Mouse (Mus musculus) G1E-ER4 (cell line): ENCODE data around the gene Gpr27. TPM values are rescaled to one million over a fixed set of nuclear protein-coding genes. Genes with fewer than 3 reads are reported as not detected.

Experiments used
- GATA1 ChIP-seq: IDR thresholded peaks from one replicate; pipeline ENCODE4 v1.8.0; 2012; ENCODE audit warnings: low read length, inconsistent platforms
- polyA plus RNA-seq: library from polyadenylated mRNA; stranded (reverse); fragments of >175 nt; gene quantifications from 2 replicates; pipeline ENCODE4 v1.2.3, GENCODE M21; 2012

The Gpr27 gene
- polyA plus RNA-seq: not detected in 2 replicates

GRCm38 (mm10) chr6:99692206-99692915 lies at the start of gene Gpr27:
Gene Gpr27 (plus strand): TSS chr6:99692679.
- no peak for TF ChIP-seq GATA1

DNA sequence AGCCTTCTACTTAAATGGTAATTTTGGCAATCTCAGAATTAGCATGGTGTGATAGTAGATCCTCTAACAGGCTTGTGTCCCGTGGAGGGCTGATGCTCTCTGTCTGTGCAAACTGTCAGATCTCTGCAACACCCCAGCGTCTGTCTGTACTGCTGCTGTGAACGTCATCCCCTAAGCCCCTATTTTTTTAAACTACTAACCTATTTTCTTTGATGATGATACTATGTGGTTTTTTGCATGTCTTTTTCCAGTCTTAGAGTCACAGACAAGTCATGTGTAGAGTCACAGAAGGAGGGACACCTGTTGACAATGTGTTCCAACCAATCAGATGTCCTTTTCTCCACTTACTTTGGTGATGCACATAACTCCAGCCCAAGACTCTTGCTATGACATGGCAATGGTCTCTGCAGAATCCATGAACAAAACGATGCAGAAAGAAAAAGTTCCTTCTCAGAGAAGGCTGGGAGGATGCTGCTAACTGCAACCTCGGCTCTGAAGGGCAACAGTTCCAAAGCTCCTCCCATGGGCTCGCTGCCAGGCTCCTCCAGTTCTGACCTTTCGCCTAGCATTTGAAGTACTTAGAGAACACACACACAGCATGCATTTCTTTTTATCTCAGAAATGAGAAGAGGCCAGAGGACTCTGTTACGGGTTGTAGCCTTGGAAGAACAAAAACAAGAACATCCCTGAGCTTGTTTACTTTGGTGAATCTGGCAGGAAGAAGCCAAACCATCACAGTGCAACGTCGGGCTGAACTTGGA lies 48.9 kb upstream of the Gpr27 start:
- TF ChIP-seq GATA1: no peak

DNA sequence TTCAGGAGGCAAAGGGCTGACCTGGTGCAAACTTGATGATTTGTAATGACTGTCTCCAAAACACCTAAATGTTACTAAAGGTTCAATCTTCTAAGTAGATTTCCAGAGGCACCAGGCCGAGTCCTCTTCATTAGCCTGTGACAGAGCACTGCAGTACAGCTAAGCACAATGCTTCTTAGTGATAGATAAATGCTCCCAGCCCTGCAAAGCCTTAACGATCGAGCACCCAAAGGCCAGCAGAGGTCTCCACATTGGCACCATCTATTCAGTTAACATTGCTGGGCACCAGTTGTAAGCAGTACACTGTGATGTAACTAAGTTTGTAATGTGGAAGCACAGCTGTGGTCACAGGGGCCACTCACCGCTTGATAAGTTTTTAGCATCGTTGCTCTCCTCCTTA lies 48.1 kb upstream of the Gpr27 start:
- no peak for TF ChIP-seq GATA1

DNA sequence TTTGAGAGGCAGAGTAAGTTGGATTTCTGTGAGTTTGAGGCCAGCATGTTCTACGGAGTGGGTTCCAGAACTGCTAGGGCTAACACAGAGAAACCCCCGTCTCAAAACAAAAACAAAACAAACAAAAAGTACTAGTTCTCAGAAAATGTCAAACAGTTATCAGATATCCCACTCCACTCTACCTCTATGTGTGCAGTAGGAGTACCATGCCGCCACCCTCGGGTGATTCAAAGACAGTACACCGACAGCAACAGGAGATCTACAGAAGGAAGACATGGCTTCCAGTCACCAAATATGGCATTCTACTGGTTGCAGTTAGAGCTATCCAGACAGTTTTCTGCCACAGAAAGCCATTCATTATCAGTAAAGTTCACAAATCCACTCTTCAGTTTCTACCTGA lies 47.6 kb upstream of the Gpr27 start:
- TF ChIP-seq GATA1: no peak

DNA sequence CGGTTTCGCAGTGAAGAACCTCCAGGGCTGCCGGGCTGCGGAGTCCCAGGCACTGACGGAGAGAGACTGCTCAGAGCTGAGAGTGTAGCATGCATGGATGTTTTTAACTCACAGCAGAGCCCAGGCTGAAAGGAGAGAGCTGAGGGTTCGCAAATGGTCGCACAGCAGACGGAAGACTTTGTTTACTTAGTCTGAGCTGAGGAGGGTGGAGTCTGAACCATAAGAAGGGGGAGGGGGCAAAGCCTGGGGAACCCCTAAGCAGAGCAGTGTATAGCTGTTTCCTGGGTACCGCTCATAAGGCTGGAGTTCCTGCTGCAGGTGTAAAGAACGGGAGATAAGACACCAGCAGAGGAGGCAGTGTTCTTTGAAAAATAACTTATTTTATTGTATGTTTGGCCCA lies 46.1 kb upstream of the Gpr27 start:
- TF ChIP-seq GATA1: no peak

GRCm38 (mm10) chr6:99649307-99649706 lies 43.2 kb upstream of the Gpr27 start:
- TF ChIP-seq GATA1: no peak

- no peak for TF ChIP-seq GATA1
These were observed 40.1 kb upstream of the Gpr27 start for GRCm38 (mm10) chr6:99652341-99652740.

DNA sequence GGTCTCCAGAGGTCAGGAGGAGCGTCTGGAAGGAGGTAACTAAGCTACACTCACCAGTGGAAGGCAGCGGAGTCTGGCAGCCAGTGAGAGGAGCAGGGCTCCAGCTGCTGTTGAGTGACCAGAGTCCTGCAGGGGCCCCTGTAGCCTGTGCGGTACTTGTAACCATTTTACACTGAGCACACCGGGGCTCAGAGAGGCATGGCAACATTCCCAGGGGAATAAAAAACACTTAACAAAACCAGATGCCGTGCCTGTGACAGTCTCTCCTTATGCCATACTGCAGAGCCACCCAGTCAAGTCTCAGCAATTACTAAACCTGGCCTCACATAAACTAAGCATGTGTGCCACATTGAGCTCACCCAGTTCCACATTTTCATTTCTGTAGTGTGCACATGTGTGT lies 38.1 kb upstream of the Gpr27 start:
- TF ChIP-seq GATA1: no peak

DNA sequence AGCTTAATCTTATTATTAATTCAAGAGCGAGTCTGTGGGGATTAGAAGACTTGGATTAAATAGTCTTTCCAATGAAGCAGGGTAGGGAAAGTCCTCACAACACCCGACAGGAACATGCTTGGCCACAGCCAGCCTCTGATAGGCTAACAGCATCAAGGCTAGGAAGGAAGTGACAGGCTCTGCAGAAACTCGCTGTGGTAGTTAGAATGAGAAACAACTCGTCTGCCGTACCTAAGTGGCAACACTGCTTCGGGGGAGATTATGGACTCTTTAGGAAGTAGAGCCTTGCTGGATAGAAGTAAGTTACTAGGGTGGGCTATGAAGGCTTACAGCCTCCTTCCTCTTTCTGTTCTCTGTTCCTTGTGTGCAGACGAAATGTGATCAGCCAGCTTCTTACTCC lies 37.0 kb upstream of the Gpr27 start:
- no peak for TF ChIP-seq GATA1

GRCm38 (mm10) chr6:99656088-99656487 lies 36.4 kb upstream of the Gpr27 start:
- no peak for TF ChIP-seq GATA1

GRCm38 (mm10) chr6:99658586-99658985 lies 33.9 kb upstream of the Gpr27 start:
- no peak for TF ChIP-seq GATA1

GRCm38 (mm10) chr6:99660443-99660842 lies 32.0 kb upstream of the Gpr27 start:
- TF ChIP-seq GATA1: no peak

GRCm38 (mm10) chr6:99663232-99663631 lies 29.2 kb upstream of the Gpr27 start:
- TF ChIP-seq GATA1: no peak

DNA sequence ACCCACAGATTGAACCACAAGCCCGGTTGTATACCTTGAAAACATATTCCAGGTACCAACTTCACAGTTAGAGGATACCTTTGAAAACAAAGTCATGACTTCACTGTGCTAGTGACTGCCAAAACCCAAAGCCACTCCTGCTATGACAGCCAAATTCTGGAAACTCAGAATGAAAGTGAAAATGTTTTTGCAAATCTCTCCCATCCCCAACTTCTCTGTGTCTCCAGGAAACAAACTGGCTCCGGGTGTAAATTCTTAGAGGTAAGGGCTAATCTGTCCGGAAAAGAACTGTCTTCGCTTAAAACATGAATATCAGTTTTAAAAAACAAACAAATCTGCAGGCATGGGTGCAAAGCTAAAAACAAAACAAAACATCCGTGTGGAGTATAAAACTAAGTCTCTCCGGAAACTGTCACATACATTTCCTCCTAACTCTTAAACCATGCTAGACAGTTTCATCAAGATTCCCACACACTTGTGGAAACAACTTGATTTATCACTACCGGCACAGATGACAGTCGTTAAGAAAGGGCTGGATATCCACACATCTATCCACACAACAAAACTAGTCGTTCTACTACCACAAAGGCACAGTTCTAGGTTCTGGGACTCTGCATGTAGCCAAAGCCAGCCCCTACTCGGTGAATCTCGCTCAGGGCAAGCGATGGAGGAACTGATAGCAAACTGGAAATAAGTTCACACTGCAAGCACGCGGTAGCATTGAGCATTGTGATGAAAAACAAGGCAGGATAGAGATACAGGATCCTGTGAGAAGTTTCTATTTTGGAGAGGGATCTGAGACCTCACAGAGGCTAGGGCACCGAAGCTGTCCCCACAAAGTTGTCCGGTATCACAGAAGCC lies 26.8 kb upstream of the Gpr27 start:
- no peak for TF ChIP-seq GATA1

- TF ChIP-seq GATA1: no peak
These were observed 25.9 kb upstream of the Gpr27 start, which contains the start of the genes Eif4e3 and Gm20696 for GRCm38 (mm10) chr6:99666318-99667171. Gene Eif4e3 (minus strand): TSS chr6:99666771. Gene Gm20696 (minus strand): TSS chr6:99666797.
